ENCODE assay signal across 20 mouse cellular contexts in the genomic region with DNA sequence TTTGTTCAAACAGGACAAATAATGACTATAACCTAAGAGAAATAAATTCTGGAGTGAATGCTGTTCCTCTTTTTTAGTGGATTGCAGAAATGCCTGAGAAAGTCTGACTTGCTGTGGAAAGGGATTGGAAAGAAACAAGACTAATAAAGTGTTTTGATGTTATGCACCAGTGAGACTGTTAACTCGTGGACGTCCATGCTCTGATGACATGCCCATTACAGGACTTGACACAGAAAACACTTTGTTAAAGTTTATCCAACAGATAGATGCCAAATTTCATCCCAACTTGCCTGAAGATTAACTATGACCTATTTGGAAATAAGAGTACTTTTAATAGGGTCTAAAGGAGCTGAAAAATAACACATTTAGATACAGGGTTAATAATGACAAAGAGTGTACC. TPM values are rescaled to one million over a fixed set of nuclear protein-coding genes. Genes with fewer than 3 reads are reported as not detected.
DNase-seq lines count a peak whose midpoint lies in the region; TF ChIP-seq lines count a peak whose summit lies in the region.
"Not testable (repeated sequence)": the region's sequence is repeated elsewhere in the genome, so short reads cannot be mapped to it uniquely, and the experiment has no call there.
"Had no signal": no experiment of that assay in that cellular context is flagged by ENCODE, and none has a peak within 500 bp of the region (broad histone marks: within the 10 kb centered on the region; RNA-seq: fewer than 3 reads in every experiment).

No protein-coding gene starts in this region.

- H3K27me3 ChIP-seq in kidney, adult 2 months (replicated peaks; ENCODE audit: control insufficient read depth, insufficient read depth, low read length); liver, adult 2 months (ENCODE audit: control insufficient read depth, insufficient read depth, low read length): not testable (repeated sequence)

- H3K79me2 ChIP-seq in liver, adult 2 months (ENCODE audit: control insufficient read depth, insufficient read depth, low read length): not testable (repeated sequence)

- peak; percentile 89 for DNase-seq in kidney, adult 2 months
- DNase-seq in kidney, adult 9 months: peak; percentile 89
- peak; percentile 17 for DNase-seq in kidney, postnatal 10 days
- peak; percentile 43 to 68 for DNase-seq in kidney, postnatal 25 days
- DNase-seq in liver, adult 2 months (ENCODE audit: extremely low read depth, low read depth, low spot score): peak; percentile 95

- not testable (repeated sequence) for H3K36me3 ChIP-seq in kidney, adult 2 months (ENCODE audit: control insufficient read depth, insufficient read depth, low read length); liver, adult 2 months (ENCODE audit: control insufficient read depth, insufficient read depth, low read length)

- H3K27ac ChIP-seq in kidney, adult 2 months (ENCODE audit: insufficient read depth, low read depth, low read length); liver, adult 2 months (replicated peaks; ENCODE audit: insufficient read depth, low read depth, low read length): not testable (repeated sequence)

- not testable (repeated sequence) for H3K4me3 ChIP-seq in kidney, adult 2 months (ENCODE audit: insufficient read depth, low read depth, low read length); liver, adult 2 months (ENCODE audit: insufficient read depth, low read depth, low read length)

- WGBS in kidney, adult 2 months: 17% methylated on average over 2 of the region's 2 CpGs
- 14% methylated on average over 2 of the region's 2 CpGs for WGBS in liver, adult 2 months

- not testable (repeated sequence) for TF ChIP-seq CTCF in kidney, adult 2 months (conservative IDR thresholded peaks at IDR 0.05; ENCODE audit: insufficient read depth, insufficient read length, low read depth, low read length); liver, adult 2 months (IDR thresholded peaks at IDR 0.05; ENCODE audit: low read depth, low read length)

- H3K9ac ChIP-seq in liver, adult 2 months (ENCODE audit: low read depth, low read length): not testable (repeated sequence)

- TF ChIP-seq POLR2A in kidney, adult 2 months (IDR thresholded peaks at IDR 0.05; ENCODE audit: low read depth, low read length); liver, adult 2 months (IDR thresholded peaks at IDR 0.05; ENCODE audit: extremely low read depth, insufficient read depth, low read length): not testable (repeated sequence)

- not testable (repeated sequence) for H3K4me1 ChIP-seq in kidney, adult 2 months (ENCODE audit: control insufficient read depth, insufficient read depth, low read length); liver, adult 2 months (ENCODE audit: control insufficient read depth, insufficient read depth, low read length)

RNA-seq across cellular contexts. Expression of a gene that starts 2.2 kb away (rescaled TPM):
- 69.7 and 73.4 TPM in 2 replicates for polyA plus RNA-seq in kidney, adult 2 months (2012; rRNA removed)
- total RNA-seq in liver, adult 2 months (2014; rRNA removed): 44.7 and 70.2 TPM in 2 replicates
- polyA plus RNA-seq in liver, adult 2 months (2012; rRNA removed): 28.6 and 48.6 TPM in 2 replicates
- total RNA-seq: adrenal gland, postnatal 25 days; common myeloid progenitor, adult 5-6 weeks; ES-E14; MEL had no signal
- polyA plus RNA-seq: adrenal gland, adult 2 months; brain, embryonic 14.5 days; C2C12; embryonic facial prominence, embryonic 11.5 days; embryonic facial prominence, embryonic 13.5 days; embryonic facial prominence, embryonic 15.5 days; erythroblast, embryonic 14.5 days; forebrain, embryonic 10.5 days; forebrain, embryonic 12.5 days; forebrain, embryonic 14.5 days; forebrain, embryonic 16.5 days had no signal

Comparison
In these comparisons a context has a peak if more than half of its experiments do, and no peak if none do; other contexts are left out.
1. DNase-seq: peak in every context shown above with its lines; median percentile 95 in liver, adult 2 months; 89 in kidney, adult 2 months; 89 in kidney, adult 9 months; 56 in kidney, postnatal 25 days; 17 in kidney, postnatal 10 days.